Mouse (Mus musculus) liver, adult 2 months (tissue): Measurements from ENCODE around the gene Nfatc2. TPM values are rescaled to one million over a fixed set of nuclear protein-coding genes. Genes with fewer than 3 reads are reported as not detected.

ENCODE experiments used
- DNase-seq: peaks from one replicate; pipeline ENCODE4 v3.0.0-alpha.2; 2011; ENCODE audit warnings: low read depth, low spot score; ENCODE audit errors: extremely low read depth
- H3K27ac ChIP-seq: fragments of 200-500 bp; replicated peaks from 2 replicates; pipeline ENCODE4 v1.5.1; 2012; ENCODE audit warnings: low read depth, mild to moderate bottlenecking, control low read depth, inconsistent platforms, low read length; ENCODE audit not compliant: insufficient read depth
- H3K27me3 ChIP-seq: fragments of 200-500 bp; 2 replicates; pipeline ENCODE4 v1.6.1; 2012; ENCODE audit warnings: mild to moderate bottlenecking, moderate library complexity, low read length, inconsistent platforms; ENCODE audit not compliant: control insufficient read depth, insufficient read depth
- H3K36me3 ChIP-seq: fragments of 200-500 bp; 2 replicates; pipeline ENCODE4 v1.6.1; 2012; ENCODE audit warnings: low read length, inconsistent platforms; ENCODE audit not compliant: control insufficient read depth, insufficient read depth
- H3K4me1 ChIP-seq: fragments of 200-500 bp; 2 replicates; pipeline ENCODE4 v1.6.1; 2011; ENCODE audit warnings: low read length; ENCODE audit not compliant: control insufficient read depth, insufficient read depth
- H3K4me3 ChIP-seq: fragments of 200-500 bp; 2 replicates; pipeline ENCODE4 v1.5.1; 2011; ENCODE audit warnings: low read depth, mild to moderate bottlenecking, control low read depth, low read length, moderate library complexity; ENCODE audit not compliant: insufficient read depth
- H3K79me2 ChIP-seq: fragments of 200-500 bp; 2 replicates; pipeline ENCODE4 v1.6.1; 2012; ENCODE audit warnings: inconsistent platforms, mild to moderate bottlenecking, low read length, moderate library complexity; ENCODE audit not compliant: control insufficient read depth, insufficient read depth
- H3K9ac ChIP-seq: fragments of 200-500 bp; 2 replicates; pipeline ENCODE4 v1.6.1; 2012; ENCODE audit warnings: low read depth, mild to moderate bottlenecking, control low read depth, inconsistent platforms, low read length
- CTCF ChIP-seq: fragments of 200-500 bp; IDR thresholded peaks from 2 replicates; pipeline ENCODE4 v1.5.1; 2011; ENCODE audit warnings: low read depth, low read length, control low read depth
- POLR2A ChIP-seq: fragments of 200-500 bp; IDR thresholded peaks from 2 replicates; pipeline ENCODE4 v1.6.1; 2011; ENCODE audit warnings: low read length, control low read depth; ENCODE audit not compliant: insufficient read depth; ENCODE audit errors: extremely low read depth
- WGBS: fragments of 180-500 bp; shearing (Covaris S2); methylation state at CpG from one replicate; pipeline ENCODE4 v1.1.7; 2018; 5-methylcytosine and 5-hydroxymethylcytosine counted together
- polyA plus RNA-seq: library from polyadenylated mRNA; depleted of rRNA; stranded (reverse); fragments of >200 nt; gene quantifications from 2 replicates; pipeline ENCODE4 v1.2.3, GENCODE M21; 2012
- total RNA-seq: library from RNA; depleted of rRNA; stranded (reverse); fragments of >200 nt; gene quantifications from 2 replicates; pipeline ENCODE4 v1.2.3, GENCODE M21; 2014

The Nfatc2 gene
- total and polyA plus RNA-seq, 2 experiments = 0.09 to 0.20 TPM

DNA sequence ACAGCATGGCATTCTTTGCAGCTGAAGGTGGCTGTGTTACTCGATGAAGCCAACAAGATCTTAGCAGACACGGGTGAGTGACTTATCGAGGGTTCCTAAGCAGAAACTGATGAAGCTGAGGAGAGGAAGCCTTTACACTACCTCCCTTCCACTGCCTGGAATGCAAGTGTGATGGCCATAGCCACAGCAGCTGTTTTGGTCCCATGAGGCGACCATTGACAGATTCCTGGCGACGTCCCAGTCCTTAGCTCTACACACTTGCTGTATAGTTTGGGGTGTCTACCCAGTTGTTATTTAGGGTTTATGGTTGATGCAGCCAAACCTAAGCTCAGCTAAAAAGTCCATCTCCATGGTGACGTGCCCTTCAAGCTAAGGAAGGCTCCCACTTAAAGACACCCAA lies 50.2 kb downstream of the Nfatc2 start:
- DNase-seq = no peak
- H3K27ac ChIP-seq = no peak overlapping the region
- TF ChIP-seq CTCF = no peak
- no peak for TF ChIP-seq POLR2A
- no peaks in the 10 kb centered on the region for H3K79me2 ChIP-seq
- no peaks in the 10 kb centered on the region for H3K27me3 ChIP-seq
- 95% methylated on average over 7 of the region's 7 CpGs for whole genome bisulfite sequencing
- H3K36me3 ChIP-seq = no peaks in the 10 kb centered on the region
- no peak overlapping the region for H3K9ac ChIP-seq
- H3K4me1 ChIP-seq = no peaks in the 10 kb centered on the region
- no peak overlapping the region for H3K4me3 ChIP-seq

DNA sequence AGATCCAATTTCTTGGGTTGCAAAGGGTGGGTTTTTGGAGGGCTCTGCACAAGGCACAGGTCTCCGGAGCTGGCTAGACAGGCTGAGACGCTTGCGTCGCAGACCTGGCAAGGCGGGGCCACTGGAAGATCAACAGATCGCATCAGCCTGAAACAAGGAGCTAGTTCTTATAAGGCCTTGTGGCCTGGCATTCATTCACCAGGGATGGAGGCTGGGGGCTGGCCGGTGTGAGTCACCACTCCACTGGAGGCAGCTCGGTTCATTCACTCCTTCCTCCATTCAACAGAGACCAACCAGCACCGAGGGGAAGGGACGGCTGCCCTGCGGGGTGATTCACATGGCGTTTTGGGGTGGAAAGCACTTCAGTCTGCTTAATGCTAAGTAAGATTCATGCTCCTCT lies 52.1 kb downstream of the Nfatc2 start:
- DNase-seq = no peak
- no peaks in the 10 kb centered on the region for H3K27me3 ChIP-seq

GRCm38 (mm10) chr2:168548008-168548407 lies 53.4 kb downstream of the Nfatc2 start:
- no peaks in the 10 kb centered on the region for H3K27me3 ChIP-seq
- H3K4me1 ChIP-seq = no peaks in the 10 kb centered on the region
- no peak overlapping the region for H3K27ac ChIP-seq
- no peaks in the 10 kb centered on the region for H3K79me2 ChIP-seq
- H3K9ac ChIP-seq = no peak overlapping the region
- no peaks in the 10 kb centered on the region for H3K36me3 ChIP-seq
- H3K4me3 ChIP-seq = no peak overlapping the region
- no peak for DNase-seq
- TF ChIP-seq POLR2A (no peak), CTCF (no peak)
- 81% methylated on average over 4 of the region's 4 CpGs for WGBS

More for the DNA sequence above, 52.1 kb downstream of the Nfatc2 start:
- H3K36me3 ChIP-seq = no peaks in the 10 kb centered on the region
- H3K4me3 ChIP-seq = no peak overlapping the region
- H3K27ac ChIP-seq = no peak overlapping the region
- no peak overlapping the region for H3K9ac ChIP-seq
- no peaks in the 10 kb centered on the region for H3K79me2 ChIP-seq
- WGBS = 79% methylated on average over 12 of the region's 12 CpGs
- TF ChIP-seq POLR2A (no peak), CTCF (no peak)
- H3K4me1 ChIP-seq = no peaks in the 10 kb centered on the region

DNA sequence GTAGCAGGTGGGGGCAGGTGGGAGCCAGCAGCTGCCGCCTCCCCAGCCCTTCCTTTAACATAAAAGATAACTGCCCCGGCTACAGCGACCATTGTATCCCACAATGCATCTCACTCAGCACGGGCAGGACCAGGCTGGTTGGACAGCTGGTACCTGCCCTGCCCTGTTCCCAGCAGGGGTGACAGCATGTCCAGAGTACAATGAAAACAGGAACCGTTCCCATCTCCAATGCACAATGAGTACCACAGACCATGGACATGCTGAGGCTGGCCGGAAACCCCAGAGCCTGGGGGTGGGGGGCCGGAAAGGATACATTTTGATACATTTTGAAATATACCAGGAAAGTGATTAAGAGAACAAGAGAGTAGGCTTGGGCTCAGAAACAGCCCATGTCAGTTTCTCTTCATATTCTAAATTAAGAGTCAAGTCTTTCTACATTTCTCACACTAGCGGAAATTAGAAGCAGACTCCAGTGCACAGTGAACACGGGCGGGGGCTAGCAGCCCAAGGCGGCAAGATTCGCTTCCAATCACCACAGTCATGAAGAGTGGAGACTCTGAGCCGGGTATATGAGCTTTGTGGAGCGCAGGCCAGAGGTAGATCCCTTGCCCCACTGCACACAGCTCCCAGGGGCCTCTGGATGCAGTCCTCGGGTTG lies 55.4 kb downstream of the Nfatc2 start:
- Histone ChIP-seq H3K4me1 (no peaks in the 10 kb centered on the region), H3K27me3 (no peaks in the 10 kb centered on the region), H3K27ac (no peak overlapping the region), H3K4me3 (no peak overlapping the region), H3K9ac (no peak overlapping the region), H3K79me2 (no peaks in the 10 kb centered on the region), H3K36me3 (no peaks in the 10 kb centered on the region)
- TF ChIP-seq POLR2A (no peak), CTCF (no peak)
- DNase-seq = no peak
- WGBS = 77% methylated on average over 15 of the region's 15 CpGs

DNA sequence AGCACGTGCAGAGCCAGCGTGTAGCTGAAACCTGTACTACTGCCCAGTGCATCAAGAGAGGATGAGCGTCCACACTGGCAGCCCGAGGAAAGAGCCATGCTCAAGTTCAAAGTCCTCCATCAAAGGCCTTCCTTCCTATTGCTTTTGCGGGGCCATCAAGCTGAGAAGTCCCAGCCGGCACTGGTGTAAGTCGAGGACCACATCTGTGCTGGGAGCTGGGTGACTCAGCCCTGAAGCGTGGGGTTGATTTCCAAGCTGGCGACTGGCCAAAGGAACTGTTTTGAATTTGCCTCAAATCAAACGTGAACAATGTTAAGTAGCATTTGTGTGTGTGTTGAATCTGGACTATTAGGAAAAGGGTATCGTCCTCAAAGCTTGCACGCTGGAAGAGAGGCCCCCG lies 57.4 kb downstream of the Nfatc2 start:
- WGBS = 60% methylated on average over 13 of the region's 13 CpGs
- H3K79me2 ChIP-seq = no peaks in the 10 kb centered on the region
- H3K9ac ChIP-seq = no peak overlapping the region
- H3K36me3 ChIP-seq = no peaks in the 10 kb centered on the region
- no peak overlapping the region for H3K4me3 ChIP-seq
- H3K4me1 ChIP-seq = no peaks in the 10 kb centered on the region
- TF ChIP-seq POLR2A (no peak), CTCF (no peak)
- no peaks in the 10 kb centered on the region for H3K27me3 ChIP-seq
- no peak for DNase-seq
- no peak overlapping the region for H3K27ac ChIP-seq

- Histone ChIP-seq H3K27ac (no peak overlapping the region), H3K36me3 (no peaks in the 10 kb centered on the region), H3K79me2 (no peaks in the 10 kb centered on the region), H3K4me3 (no peak overlapping the region), H3K9ac (no peak overlapping the region), H3K4me1 (no peaks in the 10 kb centered on the region), H3K27me3 (no peaks in the 10 kb centered on the region)
- TF ChIP-seq POLR2A (no peak), CTCF (no peak)
- 82% methylated on average over 3 of the region's 3 CpGs for WGBS
- DNase-seq = no peak
These were observed 58.4 kb downstream of the Nfatc2 start for GRCm38 (mm10) chr2:168543026-168543425.
